Mouse (Mus musculus) G1E (cell line): Measurements from ENCODE around the gene Cox15. TPM values are rescaled to one million over a fixed set of nuclear protein-coding genes. Genes with fewer than 3 reads are reported as not detected.

Experiments used
- ATAC-seq: 2 replicates; pipeline ENCODE4 v1.8.0; 2016; ENCODE audit warnings: mild to moderate bottlenecking; ENCODE audit not compliant: insufficient number of reproducible peaks, poor library complexity, low FRiP score, severe bottlenecking; ENCODE audit errors: extremely low read depth
- DNase-seq: peaks from one replicate; pipeline ENCODE4 v3.0.0; 2012; ENCODE audit warnings: low spot score
- H3K27me3 ChIP-seq: 2 replicates; pipeline ENCODE4 v1.6.1; 2012; ENCODE audit warnings: mild to moderate bottlenecking, low read length, inconsistent platforms; ENCODE audit not compliant: insufficient read depth
- H3K36me3 ChIP-seq: replicated peaks from 2 replicates; pipeline ENCODE3; 2012; ENCODE audit warnings: mild to moderate bottlenecking, inconsistent platforms
- H3K4me1 ChIP-seq: 2 replicates; pipeline ENCODE4 v1.6.1; 2012; ENCODE audit warnings: low read depth, low read length, inconsistent platforms, mixed read lengths; ENCODE audit not compliant: insufficient read depth
- H3K4me3 ChIP-seq: 2 replicates; pipeline ENCODE4 v1.5.1; 2012; ENCODE audit warnings: low read depth, mild to moderate bottlenecking, inconsistent platforms, low read length, moderate library complexity, mixed read lengths
- H3K9me3 ChIP-seq: replicated peaks from 2 replicates; pipeline ENCODE4 v1.6.1; 2012; ENCODE audit warnings: inconsistent platforms
- CTCF ChIP-seq: IDR thresholded peaks from 2 replicates; pipeline ENCODE4 v1.5.1; 2012; ENCODE audit warnings: low read depth, low read length, inconsistent platforms, mixed read lengths
- GATA1 ChIP-seq: IDR thresholded peaks from 2 replicates; pipeline ENCODE4 v1.6.1; 2012; ENCODE audit warnings: borderline replicate concordance, low read length, inconsistent platforms, mixed read lengths
- GATA2 ChIP-seq: IDR thresholded peaks from 2 replicates; pipeline ENCODE4 v1.6.1; 2012; ENCODE audit warnings: low read depth, low read length, inconsistent platforms, borderline replicate concordance
- POLR2AphosphoS5 ChIP-seq: IDR thresholded peaks from 2 replicates; pipeline ENCODE4 v1.6.1; 2012; ENCODE audit warnings: low read depth, low read length, inconsistent platforms; ENCODE audit not compliant: insufficient replicate concordance
- TAL1 ChIP-seq: conservative IDR thresholded peaks from 2 replicates; pipeline ENCODE4 v1.6.1; 2012; ENCODE audit warnings: low read depth, low read length, inconsistent platforms, mixed read lengths
- polyA plus RNA-seq: library from polyadenylated mRNA; stranded (reverse); fragments of >175 nt; gene quantifications from 2 replicates; pipeline ENCODE4 v1.2.3, GENCODE M21; 2012
- total RNA-seq, 2 experiments: library from RNA; stranded (forward) in 1 of 2; stranded (reverse) in 1 of 2; fragments of 200-1000 nt in 1 of 2; fragments of >200 nt in 1 of 2; fragmentation: Nextera tagmentation in 1 of 2; gene quantifications; 2 replicates each; pipeline ENCODE4 v1.2.3; 2014 to 2017

The Cox15 gene
- total and polyA plus RNA-seq, 3 experiments: 5.9 to 21.7 (median 18.8) TPM

- ATAC-seq (no peak), DNase-seq (no peak)
- Histone ChIP-seq H3K4me3 (no peak overlapping the region), H3K4me1 (no peaks in the 10 kb centered on the region), H3K27me3 (no peaks in the 10 kb centered on the region), H3K36me3 (peaks cover 96% of the 10 kb centered on the region), H3K9me3 (no peaks in the 10 kb centered on the region)
- TF ChIP-seq TAL1 (no peak), GATA2 (no peak), GATA1 (no peak), CTCF (no peak), POLR2AphosphoS5 (no peak)
These were observed 14.4 kb downstream of the Cox15 start for GRCm38 (mm10) chr19:43738409-43738808.

- peaks cover 76% of the 10 kb centered on the region for H3K36me3 ChIP-seq
- no peak for ATAC-seq
- no peak for DNase-seq
- H3K9me3 ChIP-seq: no peaks in the 10 kb centered on the region
- no peak overlapping the region for H3K4me3 ChIP-seq
- H3K4me1 ChIP-seq: peaks cover 8% of the 10 kb centered on the region
- TF ChIP-seq TAL1: no peak
- no peak for TF ChIP-seq GATA2
- TF ChIP-seq POLR2AphosphoS5: no peak
- no peak for TF ChIP-seq GATA1
- no peak for TF ChIP-seq CTCF
- H3K27me3 ChIP-seq: no peaks in the 10 kb centered on the region
These were observed 21.6 kb downstream of the Cox15 start for GRCm38 (mm10) chr19:43731157-43731556.

GRCm38 (mm10) chr19:43730037-43730428, 22.8 kb downstream of the Cox15 start:
- Histone ChIP-seq H3K27me3 (no peaks in the 10 kb centered on the region), H3K4me3 (no peak overlapping the region), H3K4me1 (peaks cover 8% of the 10 kb centered on the region), H3K9me3 (no peaks in the 10 kb centered on the region), H3K36me3 (peaks cover 77% of the 10 kb centered on the region)
- no peak for TF ChIP-seq GATA1
- no peak for TF ChIP-seq GATA2
- no peak for TF ChIP-seq CTCF
- TF ChIP-seq POLR2AphosphoS5: no peak
- no peak for TF ChIP-seq TAL1
- no peak for ATAC-seq
- no peak for DNase-seq

GRCm38 (mm10) chr19:43729296-43730036, 23.3 kb downstream of the Cox15 start:
- TF ChIP-seq TAL1 (no peak), CTCF (no peak), GATA2 (no peak), POLR2AphosphoS5 (no peak), GATA1 (no peak)
- no peak for DNase-seq
- H3K4me3 ChIP-seq: no peak overlapping the region
- H3K27me3 ChIP-seq: no peaks in the 10 kb centered on the region
- H3K36me3 ChIP-seq: peaks cover 78% of the 10 kb centered on the region
- H3K4me1 ChIP-seq: peaks cover 8% of the 10 kb centered on the region
- no peak for ATAC-seq
- no peaks in the 10 kb centered on the region for H3K9me3 ChIP-seq

GRCm38 (mm10) chr19:43726510-43727146, 26.2 kb downstream of the Cox15 start:
- DNase-seq (no peak), ATAC-seq (no peak)
- Histone ChIP-seq H3K4me3 (no peak overlapping the region), H3K9me3 (no peaks in the 10 kb centered on the region), H3K27me3 (no peaks in the 10 kb centered on the region), H3K36me3 (peaks cover 88% of the 10 kb centered on the region), H3K4me1 (peaks cover 8% of the 10 kb centered on the region)
- no peak for TF ChIP-seq TAL1
- no peak for TF ChIP-seq POLR2AphosphoS5
- no peak for TF ChIP-seq GATA2
- TF ChIP-seq CTCF: no peak
- no peak for TF ChIP-seq GATA1

- TF ChIP-seq GATA1 (no peak), CTCF (no peak), TAL1 (no peak), POLR2AphosphoS5 (no peak), GATA2 (no peak)
- no peak for ATAC-seq
- peaks cover 8% of the 10 kb centered on the region for H3K4me1 ChIP-seq
- no peak for DNase-seq
- H3K9me3 ChIP-seq: no peaks in the 10 kb centered on the region
- peaks cover 89% of the 10 kb centered on the region for H3K36me3 ChIP-seq
- H3K4me3 ChIP-seq: no peak overlapping the region
- H3K27me3 ChIP-seq: no peaks in the 10 kb centered on the region
These were observed 28.0 kb downstream of the Cox15 start for GRCm38 (mm10) chr19:43724821-43725220.
